Mouse (Mus musculus) naive thymus-derived CD4-positive, alpha-beta T cell, adult 2 months (primary cell): ENCODE measurements around the gene Dmrta2.

Experiments
- DNase-seq: peaks from one replicate; pipeline ENCODE4 v3.0.0-alpha.2; 2011; ENCODE audit warnings: low read depth

The Dmrta2 gene

GRCm38 (mm10) chr4:110021956-110022625 is 44.2 kb downstream of the Dmrta2 start:
- peak; percentile 69 for DNase-seq

GRCm38 (mm10) chr4:110028461-110029188 is 50.8 kb downstream of the Dmrta2 start:
- peak; percentile 51 for DNase-seq

- no peak for DNase-seq
These were observed 51.6 kb downstream of the Dmrta2 start for GRCm38 (mm10) chr4:110029446-110029845.
